Mouse (Mus musculus) thymus, adult 2 months (tissue): ENCODE data around the gene Lamp1. TPM values are rescaled to one million over a fixed set of nuclear protein-coding genes. Genes with fewer than 3 reads are reported as not detected.

Experiments used
- DNase-seq: peaks from one replicate; pipeline ENCODE4 v3.0.0; 2021
- H3K27ac ChIP-seq: fragments of 200-500 bp; 2 replicates; pipeline ENCODE4 v1.5.1; 2012; ENCODE audit warnings: low read length, control low read depth; ENCODE audit not compliant: control insufficient read depth, insufficient read depth
- H3K27me3 ChIP-seq: fragments of 200-500 bp; 2 replicates; pipeline ENCODE4 v1.6.1; 2012; ENCODE audit warnings: mild to moderate bottlenecking, low read length, moderate library complexity, mixed read lengths; ENCODE audit not compliant: control insufficient read depth, insufficient read depth
- H3K36me3 ChIP-seq: fragments of 200-500 bp; 2 replicates; pipeline ENCODE4 v1.6.1; 2012; ENCODE audit warnings: mild to moderate bottlenecking, low read length, moderate library complexity; ENCODE audit not compliant: control insufficient read depth, insufficient read depth
- H3K4me1 ChIP-seq: fragments of 200-500 bp; replicated peaks from 2 replicates; pipeline ENCODE4 v1.6.1; 2012; ENCODE audit warnings: low read length; ENCODE audit not compliant: control insufficient read depth, insufficient read depth
- H3K4me3 ChIP-seq: fragments of 200-500 bp; 2 replicates; pipeline ENCODE4 v1.5.1; 2012; ENCODE audit warnings: mild to moderate bottlenecking, low read length, control low read depth, moderate library complexity; ENCODE audit not compliant: control insufficient read depth, insufficient read depth
- CTCF ChIP-seq: fragments of 200-500 bp; IDR thresholded peaks from 2 replicates; pipeline ENCODE4 v1.5.1; 2012; ENCODE audit warnings: mild to moderate bottlenecking, control low read depth, low read length, moderate library complexity, borderline replicate concordance; ENCODE audit not compliant: control insufficient read depth, poor library complexity, insufficient read depth; ENCODE audit errors: extremely low read depth
- POLR2A ChIP-seq: fragments of 200-500 bp; IDR thresholded peaks from 2 replicates; pipeline ENCODE4 v1.6.1; 2012; ENCODE audit warnings: mild to moderate bottlenecking, low read length, control low read depth, moderate library complexity; ENCODE audit not compliant: control insufficient read depth, poor library complexity, insufficient read depth; ENCODE audit errors: extremely low read depth
- WGBS: fragments of 180-500 bp; shearing (Covaris S2); methylation state at CpG from one replicate; pipeline ENCODE4 v1.1.7; 2018; 5-methylcytosine and 5-hydroxymethylcytosine counted together
- polyA plus RNA-seq: library from polyadenylated mRNA; depleted of rRNA; stranded (reverse); fragments of >200 nt; gene quantifications from 2 replicates; pipeline ENCODE4 v1.2.3, GENCODE M21; 2012; rRNA removed

The Lamp1 gene
- polyA plus RNA-seq: 345 and 388 TPM in 2 replicates

GRCm38 (mm10) chr8:13158718-13159376, at the start of gene Lamp1:
Lamp1 (plus strand) TSS chr8:13159161.
- Histone ChIP-seq H3K4me3 (peak within 1 kb of the TSS; percentile 68), H3K4me1 (peaks cover 3% of the 10 kb centered on the region), H3K36me3 (no peaks in the 10 kb centered on the region), H3K27ac (no peak within 1 kb of the TSS), H3K27me3 (no peaks in the 10 kb centered on the region)
- 2% methylated on average over 48 of the region's 50 CpGs for WGBS
- DNase-seq: peak; percentile 97
- no peak for TF ChIP-seq CTCF

GRCm38 (mm10) chr8:13109416-13109960, 49.5 kb upstream of the Lamp1 start:
- H3K36me3 ChIP-seq: no peaks in the 10 kb centered on the region

GRCm38 (mm10) chr8:13111917-13112316, 47.0 kb upstream of the Lamp1 start:
- no peaks in the 10 kb centered on the region for H3K36me3 ChIP-seq
- H3K27me3 ChIP-seq: no peaks in the 10 kb centered on the region
- TF ChIP-seq POLR2A: no peak
- TF ChIP-seq CTCF: no peak
- H3K27ac ChIP-seq: no peak overlapping the region
- WGBS: 94% methylated on average over 11 of the region's 11 CpGs
- H3K4me1 ChIP-seq: no peaks in the 10 kb centered on the region
- H3K4me3 ChIP-seq: no peak overlapping the region
- no peak for DNase-seq

More at GRCm38 (mm10) chr8:13109416-13109960, 49.5 kb upstream of the Lamp1 start:
- H3K4me3 ChIP-seq: no peak overlapping the region
- no peak overlapping the region for H3K27ac ChIP-seq
- no peak for DNase-seq
- H3K27me3 ChIP-seq: no peaks in the 10 kb centered on the region
- H3K4me1 ChIP-seq: peaks cover 5% of the 10 kb centered on the region
- WGBS: 97% methylated on average over 1 of the region's 1 CpGs
- TF ChIP-seq POLR2A: no peak
- no peak for TF ChIP-seq CTCF

- H3K36me3 ChIP-seq: no peaks in the 10 kb centered on the region
- no peak overlapping the region for H3K27ac ChIP-seq
- H3K4me3 ChIP-seq: no peak overlapping the region
- DNase-seq: no peak
- TF ChIP-seq POLR2A (no peak), CTCF (no peak)
- no peaks in the 10 kb centered on the region for H3K27me3 ChIP-seq
- no peaks in the 10 kb centered on the region for H3K4me1 ChIP-seq
- 49% methylated on average over 4 of the region's 4 CpGs for WGBS
Observed at GRCm38 (mm10) chr8:13113232-13113631, 45.7 kb upstream of the Lamp1 start.

GRCm38 (mm10) chr8:13117096-13117495, 41.9 kb upstream of the Lamp1 start:
- Histone ChIP-seq H3K36me3 (no peaks in the 10 kb centered on the region), H3K4me3 (no peak overlapping the region), H3K27me3 (no peaks in the 10 kb centered on the region), H3K27ac (no peak overlapping the region), H3K4me1 (no peaks in the 10 kb centered on the region)
- DNase-seq: no peak
- 96% methylated on average over 2 of the region's 2 CpGs for WGBS
- TF ChIP-seq POLR2A (no peak), CTCF (no peak)

- Histone ChIP-seq H3K36me3 (no peaks in the 10 kb centered on the region), H3K27ac (no peak overlapping the region), H3K27me3 (no peaks in the 10 kb centered on the region), H3K4me1 (no peaks in the 10 kb centered on the region), H3K4me3 (no peak overlapping the region)
- WGBS: over 99% methylated on average over 3 of the region's 3 CpGs
- no peak for TF ChIP-seq CTCF
- no peak for TF ChIP-seq POLR2A
- DNase-seq: no peak
Observed at GRCm38 (mm10) chr8:13118516-13118915, 40.4 kb upstream of the Lamp1 start.
